Mouse (Mus musculus): Measurements from ENCODE around the gene Tspan1. TPM values are rescaled to one million over a fixed set of nuclear protein-coding genes. Genes with fewer than 3 reads are reported as not detected.

Gene Tspan1
- total RNA-seq, 4 experiments from 2014 or later: not detected

DNA sequence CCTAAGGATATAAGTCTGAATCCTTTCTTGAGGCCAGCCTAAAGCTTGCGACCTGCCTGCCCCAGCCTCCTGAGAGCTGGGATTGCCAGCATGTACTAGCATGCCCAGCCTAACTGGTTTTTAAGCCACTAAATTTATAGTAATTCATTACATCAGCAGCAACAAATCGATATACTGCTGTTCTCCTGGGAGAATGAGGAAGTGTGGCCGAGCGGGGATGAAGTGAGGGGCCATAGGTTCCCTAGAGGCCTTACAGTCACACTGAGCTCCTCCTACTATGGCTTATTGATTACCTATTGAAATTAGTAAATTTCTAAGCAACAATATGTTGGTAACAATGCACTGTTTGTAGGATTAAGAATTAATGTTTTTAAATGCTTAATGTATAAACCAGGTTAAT, 34.3 kb downstream of the Tspan1 start:
- no peak for DNase-seq (ENCODE audit: low spot score in 2 of 2)

DNA sequence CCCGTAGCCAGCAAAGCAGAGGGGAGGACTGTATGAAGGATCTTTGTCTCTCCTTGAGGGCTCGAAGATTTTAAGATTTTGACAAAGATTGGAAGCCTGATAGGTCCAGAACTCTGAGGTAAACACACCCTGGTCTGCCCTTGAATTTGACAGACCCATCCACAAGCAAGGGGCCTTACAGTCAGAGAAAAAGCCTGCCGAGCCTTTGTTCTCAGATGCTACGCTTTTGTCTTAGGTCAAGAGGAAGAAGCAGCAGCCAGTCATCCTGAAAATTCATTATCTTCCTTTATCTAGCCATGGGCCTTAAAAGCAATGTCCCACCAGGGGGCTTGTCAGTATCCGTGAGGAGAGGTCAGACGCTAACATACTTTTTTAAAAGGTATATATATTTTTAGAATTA, 39.4 kb downstream of the Tspan1 start:
- no peak for DNase-seq (ENCODE audit: low spot score in 2 of 2)

DNA sequence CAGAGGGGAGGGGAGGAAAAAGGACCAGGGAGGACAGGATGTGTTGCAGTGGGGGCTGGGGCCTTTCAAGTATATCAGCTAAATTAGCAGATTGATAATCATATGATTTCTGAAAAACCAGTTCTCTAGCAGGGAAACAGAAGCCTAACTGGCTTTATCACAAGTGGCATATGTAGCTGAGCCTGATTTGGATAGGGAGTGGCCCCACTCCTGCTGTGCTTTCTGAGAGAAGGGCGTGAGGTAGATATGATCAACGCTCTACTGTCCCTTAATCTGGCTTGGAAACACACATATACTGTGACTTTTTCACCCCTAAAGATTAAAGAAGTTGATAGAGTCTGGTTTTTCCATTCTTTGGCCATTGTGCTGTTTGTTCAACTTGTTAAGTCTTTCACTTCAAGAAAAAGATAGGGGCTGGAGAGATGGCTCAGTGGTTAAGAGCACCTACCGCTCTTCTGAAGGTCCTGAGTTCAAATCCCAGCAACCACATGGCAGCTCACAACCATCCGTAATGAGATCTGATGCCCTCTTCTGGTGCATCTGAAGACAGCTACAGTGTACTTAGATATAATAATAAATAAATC, 41.5 kb downstream of the Tspan1 start:
- no peak for DNase-seq (ENCODE audit: low spot score in 2 of 2)

DNA sequence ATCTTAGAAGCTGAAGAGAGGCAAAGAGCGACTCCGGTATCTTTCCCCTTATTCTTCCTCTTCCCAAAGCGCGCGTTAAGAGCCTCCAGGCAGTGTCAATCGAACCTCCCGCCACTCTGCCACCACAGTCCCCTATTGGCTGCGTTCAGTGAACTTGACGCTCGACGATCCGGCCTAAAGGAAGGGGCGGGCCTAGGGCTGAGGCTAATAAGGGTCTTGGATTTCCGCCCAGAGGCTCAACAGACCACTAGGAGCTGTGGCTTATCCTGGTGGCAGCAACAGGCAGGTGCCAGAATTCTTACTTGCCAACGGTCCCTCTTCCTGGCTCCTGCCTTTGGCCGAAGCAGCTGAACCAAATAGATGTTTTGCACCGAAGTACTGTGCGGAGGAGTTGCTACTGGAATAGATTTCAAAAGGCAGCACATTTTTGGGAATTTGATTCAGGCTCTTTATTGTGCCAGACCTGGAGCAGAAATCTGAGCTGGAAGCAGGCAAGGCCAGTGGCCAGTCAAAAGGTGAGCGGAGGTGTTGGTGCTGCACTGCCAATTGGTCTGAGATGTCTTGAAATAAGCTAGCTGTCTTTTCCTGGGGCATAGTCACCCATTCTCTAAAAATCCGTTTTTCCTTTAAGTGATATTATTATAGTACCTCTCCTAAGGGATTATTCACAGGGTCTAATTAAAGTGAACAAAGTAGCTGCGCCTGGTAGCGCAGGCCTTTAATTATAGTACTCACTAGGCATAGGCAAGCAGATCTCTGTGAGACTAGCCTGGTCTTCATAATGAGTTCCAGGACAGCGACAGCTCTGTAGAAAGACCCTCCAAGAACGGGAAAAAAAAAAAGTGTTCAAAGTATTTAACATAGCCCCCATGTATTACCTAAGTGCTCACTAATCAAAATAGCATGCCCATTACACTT, 43.5 kb downstream of the Tspan1 start, which contains the start of the genes Rad54l and Pomgnt1:
TSS of gene Rad54l (minus strand) at position 89 of the 918 bp plus-strand sequence.
TSS of gene Pomgnt1 (plus strand) at position 239 of the 918 bp plus-strand sequence.
- peak; percentile 60 to 69 for DNase-seq (ENCODE audit: low spot score in 2 of 2)

DNA sequence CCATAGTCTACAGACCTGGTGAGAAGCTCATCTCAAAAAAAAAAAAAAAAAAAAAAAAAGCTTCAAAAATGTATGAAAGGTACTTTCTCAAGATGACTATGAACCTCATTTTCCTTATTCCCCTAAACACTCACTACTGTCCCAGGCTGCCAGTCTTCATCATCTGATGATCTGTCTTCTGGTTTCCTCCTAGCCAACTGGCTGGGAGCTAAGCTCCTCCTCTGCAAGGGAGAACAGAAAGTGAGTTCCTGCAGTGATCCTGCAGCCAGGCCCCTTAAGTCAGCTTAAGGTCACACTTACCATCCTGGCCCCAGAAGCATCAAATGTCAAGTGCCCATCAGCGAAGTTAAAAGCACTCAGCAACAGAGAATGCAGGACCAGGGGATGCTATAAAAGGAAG, 44.6 kb downstream of the Tspan1 start:
- no peak for DNase-seq (ENCODE audit: low spot score in 2 of 2)

Other genes with a start within 250 kb of the Tspan1 start
- under 1 TPM in 1 of 4 experiments, not detected in 3; 0.08 TPM for gene Dmbx1, start 227.7 kb downstream of the Tspan1 start, total RNA-seq (2022)
- 100 to 1,000 TPM; 125 to 145 (median 136) TPM for gene Faah, start 149.7 kb downstream of the Tspan1 start, total RNA-seq (2022)
- 10 to 100 TPM; 10.6 to 11.8 (median 11.7) TPM for gene Nsun4, start 113.7 kb downstream of the Tspan1 start, total RNA-seq (2022)
- 100 to 1,000 TPM; 402 to 415 (median 406) TPM for gene Uqcrh, start 92.5 kb downstream of the Tspan1 start, total RNA-seq (2022)
- 10 to 100 TPM; 45.7 to 49.3 (median 47.9) TPM for gene Lrrc41, start 92.3 kb downstream of the Tspan1 start, total RNA-seq (2022)
- 1 to 10 TPM in 1 of 4 experiments, under 1 TPM in 3; 0.41 to 1.1 (median 0.72) TPM for gene Rad54l, start 43.9 kb downstream of the Tspan1 start, total RNA-seq (2022)
- 10 to 100 TPM; 69.7 to 76.0 (median 72.0) TPM for gene Pomgnt1, start 43.8 kb downstream of the Tspan1 start, total RNA-seq (2022)
- 10 to 100 TPM; 21.9 to 23.7 (median 23.3) TPM for gene Lurap1, start 16.3 kb downstream of the Tspan1 start, total RNA-seq (2022)
- not detected for gene 1700042G07Rik, start 5.8 kb upstream of the Tspan1 start, total RNA-seq (2022)
- gene Gm49337, start 5.8 kb upstream of the Tspan1 start, total RNA-seq (2022): 1 to 10 TPM in 1 of 4 experiments, under 1 TPM in 1, not detected in 2; 0.96 to 4.1 TPM
- gene Pik3r3, start 54.0 kb upstream of the Tspan1 start, total RNA-seq (2022): 10 to 100 TPM; 29.0 to 40.9 (median 35.9) TPM

Measured in layer of hippocampus, adult 8-10 months (tissue).